Mouse (Mus musculus) layer of hippocampus, postnatal 36 days (tissue): ENCODE results near the gene Mreg. TPM values are rescaled to one million over a fixed set of nuclear protein-coding genes. Genes with fewer than 3 reads are reported as not detected.

Source experiments
- DNase-seq, 2 experiments: peaks; one replicate each; pipeline ENCODE4 v3.0.0; 2022
- total RNA-seq, 2 experiments: library from RNA; stranded (reverse); gene quantifications; 2 replicates each; pipeline ENCODE4 v1.2.3; 2021

Mreg gene
- total RNA-seq, 2 experiments from 2014 or later: 3.4 to 4.2 TPM

- peak; percentile 87 to 89 for DNase-seq
Measured at GRCm38 (mm10) chr1:72123434-72124297, 88.4 kb downstream of the Mreg start.

DNA sequence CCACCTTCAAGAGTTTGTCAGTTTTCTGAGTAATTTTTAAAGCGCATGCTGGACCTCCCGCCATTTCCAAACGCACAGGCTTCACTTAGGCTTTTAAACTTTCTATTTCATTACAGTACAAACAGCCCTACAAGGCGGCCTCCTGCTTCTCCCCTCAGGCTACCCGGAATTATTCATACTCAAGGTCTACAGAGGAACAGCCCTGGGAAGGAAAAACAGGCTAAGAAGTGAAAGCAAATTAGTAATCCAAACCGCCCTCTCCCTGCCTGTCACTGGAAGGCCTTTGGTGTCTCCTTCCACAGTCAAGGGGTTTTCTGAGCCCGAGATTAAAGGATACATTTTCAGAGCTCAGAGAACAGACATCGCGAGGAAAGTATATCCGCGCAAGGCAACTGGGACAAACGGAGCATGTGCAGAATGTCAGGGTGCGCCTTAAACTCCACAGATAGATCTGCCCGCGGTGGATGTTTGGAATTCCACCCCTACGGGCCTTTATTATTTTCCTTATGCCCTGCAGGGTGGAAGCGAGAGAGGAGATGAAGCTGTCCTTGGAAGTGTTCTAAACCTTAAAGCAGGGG is 90.4 kb downstream of the Mreg start:
- DNase-seq: no peak

GRCm38 (mm10) chr1:72119981-72120380 is 92.1 kb downstream of the Mreg start:
- DNase-seq: no peak

- no peak for DNase-seq
Measured at GRCm38 (mm10) chr1:72114206-72114605, 97.9 kb downstream of the Mreg start.

Other genes starting within 250 kb of the Mreg start
- gene Pecr, start 72.0 kb upstream of the Mreg start, total RNA-seq: 1 to 10 TPM; 4.4 to 4.8 TPM
- gene Tmem169, start 72.1 kb upstream of the Mreg start, total RNA-seq: 10 to 100 TPM; 16.6 to 17.6 TPM
- 10 to 100 TPM; 12.5 to 13.8 TPM for gene Xrcc5, start 95.1 kb upstream of the Mreg start, total RNA-seq